Mouse (Mus musculus) brain, embryonic 14.5 days (tissue): Measurements from ENCODE around the gene Pex16. TPM values are rescaled to one million over a fixed set of nuclear protein-coding genes. Genes with fewer than 3 reads are reported as not detected.
A peak's percentile ranks its signal among the peaks of the same experiment; 100 is the strongest.

Experiments used
- DNase-seq: peaks from one replicate; pipeline ENCODE4 v3.0.0-alpha.2; 2011; ENCODE audit warnings: low read depth
- CTCF ChIP-seq: fragments of 200-500 bp; IDR thresholded peaks from 2 replicates; pipeline ENCODE4 v1.5.1; 2012; ENCODE audit warnings: inconsistent platforms, mild to moderate bottlenecking, moderate library complexity, borderline replicate concordance; ENCODE audit not compliant: insufficient read depth, insufficient read length; ENCODE audit errors: extremely low read depth
- POLR2A ChIP-seq: fragments of 200-500 bp; IDR thresholded peaks from 2 replicates; pipeline ENCODE4 v1.6.1; 2012; ENCODE audit warnings: mild to moderate bottlenecking, inconsistent platforms, borderline replicate concordance; ENCODE audit not compliant: poor library complexity, insufficient read depth, insufficient read length, severe bottlenecking; ENCODE audit errors: extremely low read depth
- polyA plus RNA-seq: library from polyadenylated mRNA; depleted of rRNA; stranded (reverse); fragments of >200 nt; gene quantifications from 2 replicates; pipeline ENCODE4 v1.2.3, GENCODE M21; 2012

Gene Pex16
- polyA plus RNA-seq, 1 experiment, result 37.1 TPM

DNA sequence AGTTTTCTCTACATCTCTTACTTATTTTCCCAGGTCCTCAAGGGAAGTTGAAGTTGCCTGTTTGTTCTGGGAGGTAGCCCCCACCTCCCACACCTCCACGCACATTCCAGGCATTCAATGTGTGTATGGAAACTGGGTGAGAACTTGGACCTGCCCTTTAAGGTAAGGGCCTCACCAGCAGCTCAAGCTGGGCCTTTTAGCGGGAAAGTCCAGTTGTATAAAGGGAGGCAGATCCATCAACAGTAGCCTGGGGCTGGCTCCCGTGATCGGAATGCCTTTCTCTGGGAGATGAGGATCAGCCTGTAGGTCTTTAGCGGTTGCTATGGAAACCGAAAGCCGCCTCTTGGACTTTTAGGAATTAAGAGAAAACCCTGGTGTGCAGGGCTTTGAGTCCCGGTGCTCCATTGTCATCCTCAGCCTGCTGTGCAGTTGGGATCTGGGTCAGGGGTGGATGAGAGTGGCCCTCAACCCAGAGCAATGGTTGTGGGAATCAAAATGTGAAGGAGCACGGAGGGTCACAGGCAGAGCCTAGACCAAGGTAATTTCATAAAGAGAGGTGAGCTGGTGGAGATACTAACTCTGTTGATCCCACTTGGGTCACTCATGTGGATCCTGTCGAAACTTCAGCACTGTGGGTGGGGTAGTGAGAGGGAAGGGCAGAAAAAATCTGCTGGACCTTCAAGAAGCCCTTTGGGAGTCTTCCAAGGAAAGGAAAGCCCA is 2.3 kb upstream of the Pex16 start:
- TF ChIP-seq POLR2A (no peak), CTCF (no peak)
- peak; percentile 72 for DNase-seq

DNA sequence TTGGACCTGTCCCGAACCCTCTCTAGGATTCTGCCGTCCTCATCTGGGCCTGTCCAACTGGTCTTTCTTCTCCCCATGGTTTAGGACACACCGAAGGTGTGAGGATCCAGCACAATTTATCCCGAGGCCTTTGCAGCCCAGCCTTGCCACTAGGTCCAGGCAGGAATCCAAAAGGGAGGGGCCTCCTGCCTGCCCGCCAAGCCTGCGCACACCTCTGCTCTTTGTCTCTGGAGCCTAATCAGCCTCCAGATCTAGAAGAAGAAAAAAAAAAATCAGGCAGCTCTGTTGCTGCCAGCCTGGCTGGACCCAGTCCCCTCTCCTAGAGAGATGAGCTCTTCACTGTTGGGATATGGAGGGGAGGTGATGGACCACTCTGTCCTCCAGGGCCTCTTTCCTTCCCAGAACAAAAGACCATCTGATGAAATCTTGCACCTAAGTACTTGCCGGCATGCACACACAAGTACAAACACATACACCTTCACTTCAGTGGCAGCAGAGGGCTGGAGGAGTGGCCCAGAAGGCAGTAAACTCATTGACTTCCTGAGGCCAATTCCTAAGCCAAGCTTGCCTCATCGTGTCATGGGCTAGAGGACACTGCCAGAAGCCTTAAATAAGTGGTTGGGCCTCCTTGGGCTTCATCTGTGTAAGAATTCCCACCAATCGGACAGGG is 1.6 kb upstream of the Pex16 start:
- DNase-seq, result peak; percentile 74
- TF ChIP-seq POLR2A, result no peak
- no peak for TF ChIP-seq CTCF

DNA sequence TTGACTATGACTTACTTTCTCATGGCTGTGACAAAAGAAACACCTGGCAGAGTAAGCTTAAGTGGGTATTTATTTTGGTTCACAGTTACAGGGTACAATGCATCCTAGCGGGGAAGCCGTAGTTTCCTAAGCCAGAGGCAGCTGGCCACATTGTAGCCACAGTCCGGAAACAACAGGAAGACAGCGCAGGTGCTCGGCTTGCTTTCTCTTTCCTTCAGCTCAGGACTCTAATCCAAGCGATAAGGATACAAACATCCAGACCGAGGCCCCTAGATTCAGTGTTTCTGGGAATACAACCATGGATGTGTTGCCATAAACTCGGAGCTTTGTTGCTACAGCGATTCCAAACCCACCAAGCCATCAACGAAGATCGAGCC is 1.1 kb upstream of the Pex16 start:
- no peak for DNase-seq
- TF ChIP-seq POLR2A, result no peak
- TF ChIP-seq CTCF, result no peak

DNA sequence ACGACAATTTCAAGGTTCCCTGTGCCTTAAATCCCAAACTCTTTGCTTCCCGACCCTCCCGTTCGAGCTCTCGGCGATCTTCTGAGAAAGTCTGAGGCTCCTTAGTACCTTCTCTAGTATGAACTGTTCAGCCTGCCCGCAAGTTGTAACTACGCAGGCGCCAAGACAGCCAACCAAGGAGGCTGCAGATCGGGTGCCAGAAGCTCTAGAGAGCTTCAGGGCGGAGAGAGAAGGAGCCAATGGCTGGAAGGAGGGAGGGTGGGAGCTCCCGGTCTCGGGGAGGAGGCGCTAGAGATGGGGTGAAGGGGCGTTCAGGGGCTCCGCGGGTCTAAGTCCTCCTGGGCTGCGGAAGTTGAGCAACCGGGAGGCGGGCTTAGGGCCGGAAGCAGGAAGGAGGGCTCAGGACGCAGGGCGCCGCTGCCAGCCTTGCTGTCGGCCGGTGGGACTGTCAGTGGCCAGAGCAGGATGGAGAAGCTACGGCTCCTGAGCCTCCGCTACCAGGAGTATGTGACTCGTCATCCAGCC is 685 bp downstream of the Pex16 start:
- peak; percentile 99 for DNase-seq
- TF ChIP-seq POLR2A, result peak; percentile 60; the same call in 1 of the 2 replicates
- no peak for TF ChIP-seq CTCF

DNA sequence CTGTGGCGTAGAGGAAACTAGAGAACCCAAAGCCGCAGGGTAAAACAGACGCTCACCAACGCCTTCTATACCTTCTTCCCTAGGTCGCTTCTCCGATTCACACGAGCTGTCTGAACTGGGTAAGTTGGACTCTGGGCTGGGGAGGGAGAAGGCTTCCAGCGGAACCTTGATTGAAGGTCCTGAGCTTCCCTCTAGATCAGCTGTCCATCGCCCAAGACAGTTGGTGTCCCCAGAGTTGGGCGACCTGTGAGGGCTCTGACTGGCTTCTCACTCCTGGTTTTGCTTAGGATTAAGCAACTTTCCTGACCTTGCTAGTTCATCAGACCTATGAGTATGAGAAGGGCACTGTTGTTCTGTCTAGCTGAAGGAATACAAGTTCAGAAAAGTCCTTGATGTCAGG is 1.3 kb downstream of the Pex16 start:
- no peak for TF ChIP-seq POLR2A
- no peak for TF ChIP-seq CTCF
- DNase-seq, result no peak

DNA sequence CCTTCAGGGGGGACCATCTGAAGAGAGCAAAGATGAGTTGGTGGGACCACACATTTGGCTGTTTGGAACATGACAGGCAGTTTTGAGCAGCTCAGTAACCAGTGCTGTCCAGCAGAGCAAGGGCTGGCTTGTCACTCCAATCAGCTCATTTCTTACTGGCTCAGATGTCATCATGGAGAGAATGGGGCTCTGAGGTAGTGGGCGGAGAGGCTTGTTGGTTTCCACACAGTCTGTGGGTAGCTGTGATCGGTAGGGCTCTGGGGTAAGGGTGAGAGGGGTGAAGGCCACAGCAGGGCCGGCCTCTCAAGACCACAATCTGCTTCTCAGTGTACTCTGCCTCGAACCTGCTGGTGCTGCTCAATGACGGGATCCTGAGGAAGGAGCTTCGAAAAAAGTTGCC is 1.8 kb downstream of the Pex16 start:
- no peak for DNase-seq
- TF ChIP-seq CTCF (no peak), POLR2A (no peak)

DNA sequence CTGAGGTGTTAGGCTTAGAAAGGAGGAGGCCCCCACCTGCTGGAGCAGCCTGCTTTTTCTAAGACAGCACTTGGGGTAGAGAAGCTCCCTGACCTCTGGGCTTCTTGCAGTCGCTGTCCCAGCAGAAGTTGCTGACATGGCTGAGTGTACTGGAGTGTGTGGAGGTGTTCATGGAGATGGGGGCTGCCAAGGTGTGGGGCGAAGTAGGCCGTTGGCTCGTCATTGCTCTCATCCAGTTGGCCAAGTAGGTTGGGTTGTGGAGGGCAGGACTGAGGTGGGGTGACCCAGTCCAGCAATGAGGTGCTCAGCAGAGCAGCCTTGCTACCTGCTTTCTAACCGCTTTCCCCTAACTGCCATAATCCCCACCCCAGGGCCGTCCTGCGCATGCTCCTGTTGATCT is 2.8 kb downstream of the Pex16 start:
- TF ChIP-seq CTCF (no peak), POLR2A (no peak)
- no peak for DNase-seq

DNA sequence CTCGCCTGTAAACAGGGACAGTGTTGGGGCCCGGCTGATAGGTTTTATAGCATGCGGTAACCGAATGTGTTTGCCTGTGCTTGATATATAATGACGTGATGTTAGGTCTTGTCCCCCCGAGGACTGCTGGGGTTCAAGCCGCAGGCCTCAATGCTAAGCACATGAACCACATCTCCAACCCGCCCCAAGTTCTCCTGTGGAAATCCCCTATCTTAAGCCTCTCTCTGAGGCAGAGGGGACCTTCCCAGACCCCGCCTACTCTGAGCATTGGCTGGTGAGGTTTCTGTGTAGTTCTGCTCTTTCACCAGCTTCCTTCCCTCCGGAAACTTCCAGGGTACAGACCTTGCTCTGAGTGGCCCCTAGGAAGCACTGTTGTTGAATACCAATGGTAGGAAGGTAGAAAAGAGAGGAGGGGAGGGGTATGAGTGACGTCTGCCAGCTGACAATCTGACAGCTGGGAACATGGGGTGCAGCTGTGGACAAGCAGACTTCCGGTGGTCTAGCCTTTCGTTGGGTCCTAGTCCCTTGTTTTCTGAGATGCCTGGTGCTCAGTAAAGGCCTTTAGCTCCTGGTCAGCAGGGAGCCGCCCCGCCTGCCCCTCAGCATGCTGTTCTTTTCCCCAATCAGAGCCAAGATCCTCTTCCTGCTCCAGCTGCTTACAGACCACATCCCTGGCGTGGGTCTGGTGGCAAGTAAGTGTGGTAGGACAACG is 5.5 kb downstream of the Pex16 start:
- TF ChIP-seq CTCF, result no peak
- TF ChIP-seq POLR2A, result no peak
- DNase-seq, result no peak

DNA sequence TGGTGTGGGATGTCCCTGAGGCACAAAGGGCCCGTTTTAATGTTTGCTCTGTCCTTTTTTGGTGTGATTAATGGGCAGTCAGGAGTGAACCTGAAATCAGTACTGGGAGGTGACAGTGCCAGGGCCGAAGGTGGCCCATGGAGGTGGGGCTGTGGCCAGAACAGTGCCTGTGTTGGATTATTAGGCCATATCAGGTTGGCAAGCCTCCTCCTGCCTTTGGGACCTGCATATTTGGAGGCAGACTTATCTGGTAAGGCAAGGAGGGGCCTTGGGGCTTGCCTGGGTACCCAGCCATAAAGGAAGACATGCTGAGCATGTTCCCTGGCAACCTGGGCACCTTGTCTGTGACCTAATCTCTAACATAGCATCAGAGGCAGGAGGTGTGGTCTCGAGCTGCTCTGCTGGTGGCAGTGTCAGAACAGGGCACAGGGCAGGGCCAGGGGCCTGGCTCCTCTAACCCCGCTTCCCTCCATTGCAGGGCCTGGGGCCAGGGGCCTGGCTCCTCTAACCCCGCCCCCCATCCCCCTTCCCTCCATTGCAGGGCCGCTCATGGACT is 6.1 kb downstream of the Pex16 start:
- no peak for DNase-seq
- TF ChIP-seq POLR2A (no peak), CTCF (no peak)

DNA sequence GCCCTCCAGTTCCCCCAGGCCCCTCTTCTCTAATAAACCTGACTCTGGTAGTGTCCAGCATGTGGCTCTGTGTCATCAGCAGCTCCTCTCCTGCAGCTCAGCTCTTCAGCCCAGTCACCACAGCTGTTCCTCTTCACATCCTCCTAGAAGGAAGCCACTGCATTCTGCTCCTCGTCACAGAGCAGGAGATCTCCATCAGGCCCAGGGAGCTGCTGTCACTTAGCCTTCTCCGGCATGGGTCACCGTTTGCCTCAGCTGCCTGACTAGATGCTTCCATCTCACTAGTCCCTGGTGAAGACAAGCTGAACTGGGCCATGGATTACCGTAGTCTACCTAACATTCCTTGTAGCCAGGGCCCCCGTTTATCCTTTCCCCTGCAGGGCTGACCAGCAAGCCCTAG is 6.7 kb downstream of the Pex16 start:
- TF ChIP-seq POLR2A (no peak), CTCF (no peak)
- no peak for DNase-seq

DNA sequence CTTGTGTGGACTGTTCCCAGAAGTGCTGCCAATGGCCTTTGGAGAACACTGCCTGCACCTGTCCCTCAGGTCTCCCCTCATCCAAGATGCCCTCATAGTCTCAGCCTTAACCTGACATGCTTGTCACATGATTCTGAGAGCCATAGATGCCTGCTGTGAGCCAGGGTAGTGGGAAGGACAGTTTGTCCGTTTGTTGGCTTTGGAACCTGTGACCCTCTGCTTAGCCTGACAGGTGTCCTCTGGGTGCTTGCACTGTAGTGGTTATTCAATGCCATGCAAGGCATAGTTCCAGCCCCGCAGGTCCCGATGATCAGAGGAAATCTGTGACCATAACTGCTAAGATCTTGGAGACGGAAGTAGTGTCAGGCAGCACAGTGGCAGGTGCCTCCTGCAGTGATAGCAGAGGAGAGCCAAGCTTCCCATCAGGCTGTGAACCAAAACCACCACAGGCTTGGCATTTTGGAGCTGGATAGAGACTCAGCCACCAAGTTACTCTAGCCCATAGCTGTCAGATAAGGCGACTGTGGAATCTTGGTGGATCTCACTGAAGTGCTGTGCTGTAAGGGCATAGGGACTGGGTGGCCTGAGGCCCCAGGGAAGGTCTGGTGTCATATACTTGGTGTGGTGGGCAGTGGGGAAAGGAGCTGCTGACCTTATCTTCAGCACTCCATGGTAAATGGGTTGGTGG is 7.6 kb downstream of the Pex16 start, which contains the start of gene 1700029I15Rik:
1700029I15Rik (plus strand) TSS at position 638 of the 688 bp plus-strand sequence.
- TF ChIP-seq POLR2A (no peak), CTCF (no peak)
- DNase-seq, result no peak

DNA sequence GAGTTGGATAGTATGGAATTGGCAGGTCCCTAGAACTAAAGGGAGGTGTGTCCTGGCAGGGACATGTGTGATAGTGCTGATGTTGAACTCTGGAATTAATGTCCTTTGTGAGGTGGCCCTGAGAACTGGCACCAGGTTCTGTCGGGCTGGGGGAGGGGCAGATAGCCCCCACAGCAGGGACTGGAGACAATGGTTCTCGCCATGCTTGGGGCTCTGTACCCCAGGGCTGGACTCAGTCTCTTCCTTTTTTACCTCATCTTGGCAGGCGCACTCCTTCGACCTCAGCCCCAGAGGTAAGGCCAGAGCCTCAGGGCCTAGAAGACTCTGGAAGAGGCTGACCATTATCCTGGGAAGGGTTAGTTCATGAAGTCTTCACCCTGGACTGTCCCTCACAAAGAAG is 8.3 kb downstream of the Pex16 start:
- TF ChIP-seq POLR2A (no peak), CTCF (no peak)
- no peak for DNase-seq
